Mouse (Mus musculus): ENCODE results near the gene Srf. TPM values are rescaled to one million over a fixed set of nuclear protein-coding genes. Genes with fewer than 3 reads are reported as not detected.
A peak's percentile ranks its signal among the peaks of the same experiment; 100 is the strongest.
"Not testable (repeated sequence)": the region's sequence is repeated elsewhere in the genome, so short reads cannot be mapped to it uniquely, and the experiment has no call there.

The Srf gene
- 1 to 10 TPM; 7.3 to 8.2 TPM for polyA plus RNA-seq (2017; shearing (Covaris generic))

GRCm38 (mm10) chr17:46555673-46556583 is at the start of gene Srf:
Gene Srf, minus strand, starts transcription at chr17:46556175.
- ATAC-seq = peak; percentile 96

DNA sequence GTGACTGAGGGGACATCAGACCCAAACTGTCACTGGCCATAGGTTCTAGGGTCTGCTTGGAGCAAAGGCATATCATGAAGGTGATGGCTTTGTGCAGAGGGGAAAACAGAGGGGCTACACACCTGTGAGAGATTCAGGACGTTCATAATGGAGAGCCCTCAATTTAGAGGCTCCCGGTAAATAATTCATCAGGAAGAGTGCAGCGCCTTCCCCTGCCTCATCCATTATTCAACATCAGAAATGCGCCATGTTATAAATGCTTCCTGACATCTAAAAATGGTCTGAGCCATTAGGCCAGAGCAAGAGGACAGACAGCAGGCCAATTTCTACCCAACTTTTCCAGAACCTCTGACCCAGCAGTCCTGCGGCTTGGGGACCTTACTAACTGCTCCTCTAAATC is 49.2 kb upstream of the Srf start:
- no peak for ATAC-seq

DNA sequence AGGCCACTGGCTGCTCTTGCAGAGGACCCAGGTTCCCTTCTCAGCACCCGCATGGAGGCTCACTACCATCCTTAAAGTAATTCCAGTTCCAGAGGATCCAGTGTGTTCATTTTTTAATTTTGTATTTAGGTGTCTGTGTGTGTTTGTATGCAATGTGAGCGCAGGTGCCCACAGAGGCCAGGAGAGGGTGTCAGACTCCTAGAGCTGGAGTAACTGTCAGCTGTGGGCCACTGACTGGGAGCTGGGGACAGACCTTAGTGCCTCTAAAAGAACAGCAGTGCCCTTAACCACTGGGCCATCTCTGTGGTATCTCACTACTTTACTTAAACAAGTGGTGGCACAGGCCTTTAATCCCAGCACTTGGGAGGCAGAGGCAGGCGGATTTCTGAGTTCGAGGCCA is 47.3 kb upstream of the Srf start:
- ATAC-seq = no peak

- ATAC-seq = no peak
These were observed 46.2 kb upstream of the Srf start for GRCm38 (mm10) chr17:46602212-46602611.

DNA sequence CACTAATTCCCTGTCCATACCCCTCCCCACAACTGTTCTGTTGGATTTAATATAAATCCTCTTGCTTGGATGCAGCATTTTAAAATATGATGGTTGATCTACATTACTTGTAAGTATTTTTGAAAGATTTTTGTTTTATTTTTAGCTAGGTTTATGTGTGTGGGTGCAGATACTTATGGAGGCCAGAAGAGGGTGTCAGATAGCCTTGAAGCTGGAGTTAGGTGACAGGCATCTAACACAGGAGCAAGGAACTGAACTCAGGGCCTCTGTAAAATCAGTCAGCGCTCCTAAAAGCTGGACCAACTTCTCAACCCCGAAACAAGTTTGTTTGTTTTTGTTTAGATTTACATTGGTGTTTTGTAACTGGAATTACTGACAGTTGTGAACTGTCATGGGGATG is 44.6 kb upstream of the Srf start:
- ATAC-seq = no peak

DNA sequence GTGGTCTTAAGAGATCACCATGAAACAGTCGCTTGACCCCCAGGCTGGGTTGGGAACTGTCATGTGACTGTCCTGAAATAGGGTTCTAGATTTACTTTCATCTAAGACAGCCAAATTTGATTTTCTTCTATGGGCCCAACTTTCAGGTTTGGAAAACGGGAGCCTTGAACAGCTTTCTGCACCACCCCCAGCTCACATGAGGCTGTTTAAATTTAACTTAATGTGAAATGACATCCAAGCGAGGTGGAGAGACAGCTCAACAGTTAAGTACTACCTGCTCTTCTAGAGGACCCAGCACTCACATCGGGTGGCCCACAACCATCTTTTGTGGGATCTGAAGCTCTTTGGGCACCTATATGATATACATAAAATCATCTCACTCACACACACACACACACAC is 43.0 kb upstream of the Srf start:
- ATAC-seq = no peak

DNA sequence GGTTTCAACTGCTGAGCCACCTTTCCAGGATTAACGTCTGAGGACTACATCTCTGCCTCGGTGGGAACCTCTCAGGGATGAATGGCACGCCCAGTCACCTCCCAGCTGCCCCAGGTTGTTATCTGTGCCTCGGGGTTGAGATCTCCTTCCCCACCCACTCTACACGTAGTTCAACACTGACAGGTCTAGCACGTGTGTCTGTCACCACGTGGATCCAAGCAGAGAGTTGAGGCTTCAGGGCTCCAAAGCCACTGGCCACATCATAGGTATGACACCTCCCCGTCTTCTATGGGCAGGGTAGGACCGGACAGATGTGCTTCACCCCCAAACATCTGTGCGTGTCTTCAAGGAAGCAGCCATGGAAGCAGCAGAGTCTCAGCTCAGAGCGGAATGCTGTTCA is 42.0 kb upstream of the Srf start:
- no peak for ATAC-seq

- no peak for ATAC-seq
These were observed 39.4 kb upstream of the Srf start for GRCm38 (mm10) chr17:46595336-46595735.

GRCm38 (mm10) chr17:46594606-46595005 is 38.6 kb upstream of the Srf start:
- no peak for ATAC-seq

GRCm38 (mm10) chr17:46593124-46593523 is 37.1 kb upstream of the Srf start:
- no peak for ATAC-seq

DNA sequence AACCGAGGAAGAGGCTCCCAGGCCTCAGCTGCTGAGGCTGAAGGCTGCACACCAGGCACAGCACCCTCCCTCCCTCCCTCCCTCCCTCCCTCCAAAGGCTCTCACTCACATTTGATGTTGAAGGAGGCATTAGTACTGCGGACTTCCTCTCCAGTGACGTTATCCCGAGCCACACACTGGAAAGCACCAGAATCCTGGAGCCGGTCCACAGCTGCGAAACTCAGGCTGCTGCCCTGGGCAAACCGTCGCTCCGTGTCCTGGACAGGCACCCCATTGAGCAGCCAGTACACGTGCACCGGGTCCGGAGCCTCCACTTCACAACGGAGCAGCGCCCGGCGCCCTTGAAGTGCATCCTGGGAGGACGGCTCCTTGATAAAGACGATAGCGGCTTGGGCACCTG is 35.4 kb upstream of the Srf start:
- ATAC-seq = no peak

GRCm38 (mm10) chr17:46590439-46590838 is 34.5 kb upstream of the Srf start:
- ATAC-seq = no peak

GRCm38 (mm10) chr17:46589635-46590314 is 33.8 kb upstream of the Srf start:
- no peak for ATAC-seq

- no peak for ATAC-seq
These were observed 32.9 kb upstream of the Srf start for GRCm38 (mm10) chr17:46588913-46589312.

DNA sequence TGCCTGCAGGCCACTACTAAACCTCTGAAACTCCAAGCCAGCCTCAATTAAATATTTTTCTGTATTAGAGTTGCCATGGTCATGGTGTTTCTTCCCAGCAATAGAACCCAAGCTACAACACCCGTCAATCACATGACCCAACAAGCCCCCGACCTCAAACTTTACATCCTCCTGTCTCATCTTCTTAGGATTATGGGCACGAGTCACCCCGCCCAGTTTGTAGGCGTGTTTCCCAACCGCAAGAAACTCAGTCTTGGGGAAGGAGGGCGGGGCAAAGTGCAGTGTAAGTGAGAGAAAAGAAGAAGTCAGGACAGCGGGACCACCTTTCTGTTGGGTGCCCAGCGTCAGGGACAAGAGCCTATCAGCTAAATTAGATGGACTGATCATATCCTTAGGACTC is 32.2 kb upstream of the Srf start:
- ATAC-seq = no peak

DNA sequence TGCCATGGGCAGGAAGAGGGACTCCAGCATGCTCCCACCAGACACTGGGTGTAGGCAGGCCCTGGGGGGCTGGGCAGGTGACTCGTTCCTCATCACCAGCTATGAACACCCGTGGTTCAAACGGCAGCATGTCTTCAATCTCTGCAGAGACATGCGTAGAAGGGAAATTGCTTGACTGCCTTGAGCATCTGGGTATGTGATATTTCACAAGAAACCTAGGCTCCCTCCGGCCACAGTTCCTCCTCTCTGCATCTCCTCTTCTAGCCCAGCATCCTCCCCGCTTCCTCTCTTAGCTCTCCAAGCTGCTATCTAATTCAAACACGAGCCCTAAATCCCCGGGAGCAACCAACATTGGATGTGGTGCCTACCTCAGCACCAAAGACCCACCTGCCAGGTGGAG is 30.4 kb upstream of the Srf start:
- ATAC-seq = no peak

- ATAC-seq = no peak
These were observed 22.7 kb upstream of the Srf start for GRCm38 (mm10) chr17:46578650-46579049.

DNA sequence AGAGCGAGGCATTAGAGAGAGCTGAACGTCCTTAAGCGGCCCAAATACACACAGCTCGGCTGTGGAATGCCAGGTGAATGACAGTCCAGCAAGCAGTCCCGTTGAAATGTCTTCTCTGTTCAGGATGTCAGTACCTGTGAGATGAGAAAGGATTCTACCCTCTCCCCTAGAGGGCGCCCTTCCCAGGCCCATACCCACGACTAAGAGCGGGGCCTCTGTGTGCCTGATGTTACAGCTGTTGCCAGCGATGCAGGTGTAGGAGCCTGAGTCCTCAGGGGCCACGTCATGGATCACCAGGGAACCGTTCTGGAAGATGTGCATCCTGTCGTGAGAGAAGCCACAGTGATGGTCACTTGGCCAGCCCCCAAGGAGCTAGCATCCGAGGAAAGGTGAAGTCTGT is 20.1 kb upstream of the Srf start:
- no peak for ATAC-seq

- no peak for ATAC-seq
These were observed 18.6 kb upstream of the Srf start for GRCm38 (mm10) chr17:46574535-46574934.

GRCm38 (mm10) chr17:46571005-46571404 is 15.0 kb upstream of the Srf start:
- ATAC-seq = no peak

DNA sequence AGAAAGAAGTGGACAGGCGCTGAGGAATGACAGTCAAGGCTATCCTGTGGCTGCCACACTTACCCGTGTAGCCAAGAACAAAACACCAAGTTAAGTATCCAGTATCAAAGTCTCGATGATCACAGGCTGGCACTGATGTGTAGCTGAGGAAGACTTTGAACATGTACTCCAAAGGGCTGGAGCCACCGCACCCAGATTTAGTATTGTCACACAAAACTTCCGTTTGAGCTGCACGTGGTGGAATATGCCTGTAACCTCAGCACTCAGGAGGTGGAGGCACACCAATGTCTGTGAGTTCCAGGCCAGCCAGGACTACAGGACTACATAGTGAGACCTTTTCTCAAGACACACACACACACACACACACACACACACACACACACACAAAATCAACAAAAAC is 3.2 kb upstream of the Srf start:
- no peak for ATAC-seq

- ATAC-seq = no peak
These were observed 2.2 kb upstream of the Srf start for GRCm38 (mm10) chr17:46558151-46558550.

GRCm38 (mm10) chr17:46557321-46557720 is 1.3 kb upstream of the Srf start:
- not testable (repeated sequence) for ATAC-seq

DNA sequence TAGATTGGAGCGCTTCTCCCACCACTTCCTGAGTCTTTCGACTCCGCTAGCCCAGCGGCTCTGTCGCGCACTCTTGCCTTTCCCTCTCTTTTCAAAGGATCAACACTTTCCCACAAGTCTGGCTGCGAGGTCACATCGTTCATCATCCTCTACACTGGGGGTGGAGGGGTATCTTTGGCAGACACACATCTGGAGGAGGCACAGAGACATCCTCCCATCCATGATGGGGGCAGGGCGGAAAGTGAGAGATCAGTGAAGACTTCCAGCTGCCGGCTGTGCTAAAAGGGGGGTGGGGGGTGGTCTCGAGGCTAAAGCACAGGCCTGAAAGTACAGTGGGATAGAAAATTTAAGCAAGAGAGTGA is 590 bp upstream of the Srf start:
- ATAC-seq = peak; percentile 17
